Mouse (Mus musculus) heart, adult 2 months (tissue): Measurements from ENCODE around the gene Lpar1.
A peak's percentile ranks its signal among the peaks of the same experiment; 100 is the strongest.

ENCODE experiments used
- CTCF ChIP-seq: fragments of 200-600 bp; IDR thresholded peaks from 2 replicates; pipeline ENCODE4 v1.8.1; 2022; ENCODE audit warnings: antibody characterized with exemption, mild to moderate bottlenecking, moderate library complexity
- EP300 ChIP-seq: fragments of 200-500 bp; IDR thresholded peaks from 2 replicates; pipeline ENCODE4 v1.6.1; 2011; ENCODE audit warnings: low read depth, low read length, control low read depth; ENCODE audit not compliant: insufficient read depth
- POLR2A ChIP-seq: fragments of 200-500 bp; IDR thresholded peaks from 2 replicates; pipeline ENCODE4 v1.6.1; 2011; ENCODE audit warnings: mild to moderate bottlenecking, low read depth, low read length, control low read depth; ENCODE audit not compliant: insufficient read depth

GRCm38 (mm10) chr4:58547273-58547565, 6.5 kb downstream of the Lpar1 start:
- no peak for TF ChIP-seq EP300
- peak; percentile 24; the same call in 1 of the 2 replicates for TF ChIP-seq CTCF
- no peak for TF ChIP-seq POLR2A
